Mouse (Mus musculus) brain, adult 2 months (tissue): ENCODE measurements around the gene Sh3glb2.

Experiments used
- DNase-seq: peaks from one replicate; pipeline ENCODE4 v3.0.0; 2011; ENCODE audit warnings: low read depth, low spot score

The Sh3glb2 gene

GRCm38 (mm10) chr2:30358533-30359531 lies at the start of gene Sh3glb2:
Sh3glb2 (minus strand) TSS chr2:30359337.
- peak; percentile 90 for DNase-seq

- DNase-seq = no peak
These were observed 49.4 kb upstream of the Sh3glb2 start for GRCm38 (mm10) chr2:30408452-30409100.

DNA sequence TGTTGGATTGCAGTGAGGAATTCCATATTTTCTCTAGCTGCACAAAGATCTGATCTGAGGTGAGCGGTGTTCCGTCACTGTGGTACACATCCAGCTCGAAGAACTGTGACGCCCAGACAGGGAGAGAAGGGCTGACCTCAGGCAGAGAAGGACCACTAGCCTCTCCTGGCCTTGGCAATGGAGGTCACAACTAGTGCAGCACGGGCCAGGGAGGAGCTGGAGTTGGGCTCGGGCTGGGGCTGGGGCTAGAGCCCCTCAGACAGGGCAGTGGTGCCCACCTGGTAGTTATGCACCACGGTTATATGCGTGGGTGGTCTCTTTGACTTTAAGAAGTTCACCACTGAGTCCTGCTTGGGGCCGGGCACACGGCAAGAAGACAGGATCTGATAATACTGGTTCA lies 48.6 kb upstream of the Sh3glb2 start:
- DNase-seq = no peak

DNA sequence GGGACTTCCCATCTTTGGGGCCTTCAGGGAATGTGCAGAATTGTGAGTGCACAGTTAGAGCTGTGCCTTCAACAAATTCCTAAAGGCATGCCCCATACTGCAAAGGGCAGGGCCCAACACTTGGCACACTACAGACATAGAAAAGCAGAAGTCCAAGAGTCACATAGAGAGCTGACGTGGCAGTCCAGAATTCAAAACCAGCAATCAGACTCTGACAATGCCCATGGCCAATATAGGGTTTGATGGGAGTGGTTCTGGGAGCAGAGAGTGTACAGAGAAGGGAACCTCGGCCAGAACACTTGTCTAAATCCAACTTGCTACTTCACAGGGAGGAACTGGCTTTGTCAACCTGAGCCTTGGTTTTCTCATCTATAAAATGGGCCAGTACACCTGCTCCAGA lies 48.1 kb upstream of the Sh3glb2 start:
- no peak for DNase-seq

DNA sequence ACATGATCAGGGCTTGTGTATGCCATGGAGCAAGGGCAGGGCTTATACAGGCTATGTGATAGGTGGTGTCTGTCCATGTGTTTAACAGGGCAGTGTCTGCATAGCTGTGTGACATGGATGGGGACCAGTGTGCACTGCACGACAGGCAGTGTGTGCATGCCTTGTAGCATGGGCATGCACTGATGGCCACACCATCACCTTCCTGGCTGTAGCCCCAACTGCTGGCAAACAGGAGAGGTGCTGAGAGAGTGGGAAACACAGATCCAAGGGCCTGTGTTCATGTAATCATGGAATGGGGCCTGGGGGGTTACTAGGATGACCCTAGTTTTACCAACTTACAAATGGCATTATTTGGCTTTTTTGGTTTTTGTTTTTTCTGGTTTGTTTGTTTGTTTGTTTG lies 44.7 kb upstream of the Sh3glb2 start:
- DNase-seq = no peak

- DNase-seq = no peak
These were observed 43.7 kb upstream of the Sh3glb2 start for GRCm38 (mm10) chr2:30402843-30403242.

- peak; percentile 67 for DNase-seq
These were observed 43.3 kb upstream of the Sh3glb2 start for GRCm38 (mm10) chr2:30402351-30402826.

GRCm38 (mm10) chr2:30401581-30401980 lies 42.4 kb upstream of the Sh3glb2 start:
- DNase-seq = peak; percentile 59

- peak; percentile 93 for DNase-seq
These were observed 40.3 kb upstream of the Sh3glb2 start for GRCm38 (mm10) chr2:30399191-30400171.

- DNase-seq = no peak
These were observed 38.9 kb upstream of the Sh3glb2 start for GRCm38 (mm10) chr2:30397986-30398512.

DNA sequence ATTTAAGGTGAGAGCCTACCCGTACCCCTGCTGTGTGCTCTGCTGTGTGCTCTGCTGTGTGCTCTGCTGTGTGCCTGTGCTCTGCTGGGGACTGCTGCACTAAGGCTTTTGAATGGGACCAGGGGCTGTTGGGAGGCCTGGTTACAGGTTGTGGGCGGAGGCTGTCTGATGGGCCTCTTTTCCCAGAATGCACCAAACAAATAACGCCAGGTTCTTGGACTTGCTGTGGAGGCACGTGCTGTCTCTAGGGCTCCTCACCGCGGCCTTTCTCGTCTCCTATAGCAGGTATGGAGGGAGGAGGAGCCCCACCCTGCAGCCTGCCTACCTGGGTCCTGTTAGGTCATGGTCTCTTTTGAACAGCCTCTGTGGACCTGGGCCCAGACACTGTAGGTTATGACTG lies 37.1 kb upstream of the Sh3glb2 start:
- DNase-seq = no peak

DNA sequence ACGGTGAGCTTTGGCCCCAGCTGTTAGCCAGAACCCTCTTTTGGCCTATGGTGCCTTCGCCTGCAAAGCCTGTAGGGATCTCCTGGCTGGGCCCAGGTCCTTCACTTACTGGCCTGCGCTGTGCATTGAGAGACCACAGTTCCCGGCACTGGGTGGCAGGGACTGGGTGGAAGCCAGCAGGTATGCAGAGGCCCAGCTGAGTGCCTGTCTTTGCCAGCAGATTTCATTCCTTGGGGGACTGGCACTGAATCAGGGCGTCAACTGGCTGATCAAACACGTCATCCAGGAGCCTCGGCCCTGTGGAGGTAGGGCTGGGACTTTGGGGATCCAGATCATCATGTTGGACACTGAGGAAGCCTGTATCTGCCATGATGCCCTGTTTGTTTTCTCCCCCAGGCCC lies 36.6 kb upstream of the Sh3glb2 start:
- DNase-seq = no peak

DNA sequence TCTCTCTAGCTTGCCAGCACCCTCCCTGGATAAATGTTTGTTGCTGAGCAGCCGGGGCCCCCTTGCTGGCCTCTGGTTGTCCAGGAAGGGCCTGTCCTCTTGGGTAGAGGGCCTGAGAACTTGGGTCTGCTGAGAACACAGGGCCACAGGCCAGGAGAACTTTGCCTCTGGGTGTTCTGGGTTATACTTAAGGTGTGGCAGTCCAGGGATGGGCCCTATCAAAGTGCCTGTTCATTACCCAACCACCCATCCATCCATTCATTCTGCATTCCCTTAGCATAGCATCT lies 34.2 kb upstream of the Sh3glb2 start:
- no peak for DNase-seq

GRCm38 (mm10) chr2:30392577-30393369 lies 33.6 kb upstream of the Sh3glb2 start:
- DNase-seq = peak; percentile 83

DNA sequence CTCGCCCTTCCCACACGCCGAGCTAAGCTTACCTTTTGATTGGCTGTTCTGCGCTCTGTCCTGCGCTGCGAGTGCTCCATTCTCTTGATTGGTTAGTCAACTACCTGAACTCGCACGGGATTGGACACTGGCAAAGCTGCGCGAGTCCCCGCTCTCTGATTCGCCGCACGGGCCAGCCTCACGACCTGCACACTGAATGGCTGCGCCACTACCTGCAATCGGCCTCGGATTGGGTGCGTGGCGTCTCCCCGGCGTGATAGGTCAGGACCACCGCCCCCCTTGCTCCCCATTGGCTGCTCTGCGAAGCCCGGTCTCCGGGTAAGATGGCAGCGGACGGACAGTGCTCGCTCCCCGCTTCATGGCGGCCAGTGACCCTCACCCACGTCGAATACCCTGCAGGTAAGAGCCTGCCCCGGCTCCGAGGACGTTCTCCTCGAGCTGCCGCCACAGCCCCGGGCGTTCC lies 33.0 kb upstream of the Sh3glb2 start, which contains the start of gene Dolpp1:
Gene Dolpp1 (plus strand): TSS at position 141 of the 463 bp plus-strand sequence.
- peak; percentile 100 for DNase-seq

- DNase-seq = no peak
These were observed 29.9 kb upstream of the Sh3glb2 start for GRCm38 (mm10) chr2:30389000-30389399.

DNA sequence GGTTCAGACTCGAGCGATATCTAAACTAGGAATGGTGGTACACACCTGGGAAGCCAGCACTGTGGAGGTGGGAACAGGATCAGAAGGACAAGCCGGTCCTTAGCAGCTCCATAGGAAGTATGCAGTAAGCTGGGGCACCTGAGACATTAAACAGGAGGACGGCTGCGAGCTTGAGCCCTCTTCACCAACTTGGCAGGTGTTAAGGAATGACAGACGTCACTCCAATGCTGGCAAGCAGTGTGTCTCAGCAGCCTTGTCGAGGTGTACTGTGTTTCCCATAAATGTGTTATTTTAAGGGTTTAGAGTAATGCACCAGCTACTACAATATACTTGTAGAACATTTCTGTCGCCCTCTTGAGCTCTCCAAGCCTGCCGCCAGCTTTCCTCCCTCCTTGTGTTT lies 27.8 kb upstream of the Sh3glb2 start:
- DNase-seq = no peak

GRCm38 (mm10) chr2:30385591-30385990 lies 26.5 kb upstream of the Sh3glb2 start:
- DNase-seq = no peak

GRCm38 (mm10) chr2:30384814-30385213 lies 25.7 kb upstream of the Sh3glb2 start:
- DNase-seq = peak; percentile 79

GRCm38 (mm10) chr2:30381377-30381725 lies 22.2 kb upstream of the Sh3glb2 start:
- no peak for DNase-seq
